Mouse (Mus musculus): ENCODE measurements at regions not wholly inside any gene's neighbourhood (a gene's known extent, or its start where the extent isn't known, plus 50 kb on each side); places are given as distances from the start of the nearest gene placed in this dataset.

GRCm38 (mm10) chr14:23114910-23115309 lies 899.4 kb downstream of the Kcnma1 start:
- no peak for DNase-seq (ENCODE audit: low read depth, low spot score)
- H3K4me3 ChIP-seq (ENCODE audit: insufficient read depth in 1 of 2, low read depth in 1 of 2, low read length in 2 of 2, poor library complexity in 1 of 2, severe bottlenecking in 1 of 2) = no peak overlapping the region
- in situ Hi-C loops (cut with MboI; ENCODE audit: low sequenced_read_pairs in 2 of 2, unreplicated experiment in 2 of 2) = no loop called here

GRCm38 (mm10) chr14:23114456-23114855 lies 899.8 kb downstream of the Kcnma1 start:
- in situ Hi-C loops (cut with MboI; ENCODE audit: low sequenced_read_pairs in 2 of 2, unreplicated experiment in 2 of 2) = no loop called here
- Histone ChIP-seq H3K4me1 (ENCODE audit: control insufficient read depth in 2 of 2, insufficient read depth in 2 of 2, low read length in 2 of 2, poor library complexity in 1 of 2) (no peaks in the 10 kb centered on the region), H3K27ac (ENCODE audit: insufficient read depth, low read depth, low read length, poor library complexity, severe bottlenecking) (no peak overlapping the region), H3K9ac (ENCODE audit: insufficient read depth, low read depth, low read length, poor library complexity, severe bottlenecking) (no peak overlapping the region), H3K36me3 (ENCODE audit: control insufficient read depth, insufficient read depth, low read length, poor library complexity, severe bottlenecking) (no peaks in the 10 kb centered on the region), H3K4me3 (ENCODE audit: insufficient read depth in 1 of 2, low read depth in 1 of 2, low read length in 2 of 2, poor library complexity in 1 of 2, severe bottlenecking in 1 of 2) (no peak overlapping the region), H3K9me3 (ENCODE audit: control insufficient read depth, insufficient read depth, low read depth, low read length) (no peaks in the 10 kb centered on the region)
- no peak for TF ChIP-seq MAFK (IDR thresholded peaks at IDR 0.05; ENCODE audit: insufficient read depth, low read depth, low read length)
- no peak for TF ChIP-seq CHD2 (IDR thresholded peaks at IDR 0.05; ENCODE audit: low read depth, low read length)
- TF ChIP-seq ZC3H11A (IDR thresholded peaks at IDR 0.05; ENCODE audit: borderline replicate concordance, low read depth, low read length) = no peak
- TF ChIP-seq HCFC1 (IDR thresholded peaks at IDR 0.05; ENCODE audit: borderline replicate concordance, insufficient read depth, low read length) = no peak
- no peak for DNase-seq (ENCODE audit: low read depth, low spot score)

More at GRCm38 (mm10) chr14:23114910-23115309, 899.4 kb downstream of the Kcnma1 start:
- no peaks in the 10 kb centered on the region for H3K4me1 ChIP-seq (ENCODE audit: control insufficient read depth in 2 of 2, insufficient read depth in 2 of 2, low read length in 2 of 2, poor library complexity in 1 of 2)
- no peak overlapping the region for H3K27ac ChIP-seq (ENCODE audit: insufficient read depth, low read depth, low read length, poor library complexity, severe bottlenecking)
- TF ChIP-seq ZC3H11A (IDR thresholded peaks at IDR 0.05; ENCODE audit: borderline replicate concordance, low read depth, low read length) = no peak
- no peak for TF ChIP-seq HCFC1 (IDR thresholded peaks at IDR 0.05; ENCODE audit: borderline replicate concordance, insufficient read depth, low read length)
- no peak for TF ChIP-seq ZNF384 (IDR thresholded peaks at IDR 0.05; ENCODE audit: low read depth, low read length)
- no peak for TF ChIP-seq CHD2 (IDR thresholded peaks at IDR 0.05; ENCODE audit: low read depth, low read length)
- TF ChIP-seq MAFK (IDR thresholded peaks at IDR 0.05; ENCODE audit: insufficient read depth, low read depth, low read length) = no peak
- no peak overlapping the region for H3K9ac ChIP-seq (ENCODE audit: insufficient read depth, low read depth, low read length, poor library complexity, severe bottlenecking)
- no peaks in the 10 kb centered on the region for H3K36me3 ChIP-seq (ENCODE audit: control insufficient read depth, insufficient read depth, low read length, poor library complexity, severe bottlenecking)
- H3K9me3 ChIP-seq (ENCODE audit: control insufficient read depth, insufficient read depth, low read depth, low read length) = no peaks in the 10 kb centered on the region

- TF ChIP-seq CHD2 (IDR thresholded peaks at IDR 0.05; ENCODE audit: low read depth, low read length) (no peak), HCFC1 (IDR thresholded peaks at IDR 0.05; ENCODE audit: borderline replicate concordance, insufficient read depth, low read length) (no peak), ZC3H11A (IDR thresholded peaks at IDR 0.05; ENCODE audit: borderline replicate concordance, low read depth, low read length) (no peak), ZNF384 (IDR thresholded peaks at IDR 0.05; ENCODE audit: low read depth, low read length) (no peak), MAFK (IDR thresholded peaks at IDR 0.05; ENCODE audit: insufficient read depth, low read depth, low read length) (no peak)
- H3K36me3 ChIP-seq (ENCODE audit: control insufficient read depth, insufficient read depth, low read length, poor library complexity, severe bottlenecking) = no peaks in the 10 kb centered on the region
- H3K4me1 ChIP-seq (ENCODE audit: control insufficient read depth in 2 of 2, insufficient read depth in 2 of 2, low read length in 2 of 2, poor library complexity in 1 of 2) = no peaks in the 10 kb centered on the region
- no peak overlapping the region for H3K4me3 ChIP-seq (ENCODE audit: insufficient read depth in 1 of 2, low read depth in 1 of 2, low read length in 2 of 2, poor library complexity in 1 of 2, severe bottlenecking in 1 of 2)
- no peak overlapping the region for H3K27ac ChIP-seq (ENCODE audit: insufficient read depth, low read depth, low read length, poor library complexity, severe bottlenecking)
- in situ Hi-C loops (cut with MboI; ENCODE audit: low sequenced_read_pairs in 2 of 2, unreplicated experiment in 2 of 2) = no loop called here
- no peak for DNase-seq (ENCODE audit: low read depth, low spot score)
- H3K9ac ChIP-seq (ENCODE audit: insufficient read depth, low read depth, low read length, poor library complexity, severe bottlenecking) = no peak overlapping the region
- H3K9me3 ChIP-seq (ENCODE audit: control insufficient read depth, insufficient read depth, low read depth, low read length) = no peaks in the 10 kb centered on the region
Measured at GRCm38 (mm10) chr14:23112369-23112768, 901.9 kb downstream of the Kcnma1 start.

- DNase-seq (ENCODE audit: low read depth, low spot score) = no peak
- H3K4me1 ChIP-seq (ENCODE audit: control insufficient read depth in 2 of 2, insufficient read depth in 2 of 2, low read length in 2 of 2, poor library complexity in 1 of 2) = no peaks in the 10 kb centered on the region
- TF ChIP-seq ZNF384 (IDR thresholded peaks at IDR 0.05; ENCODE audit: low read depth, low read length) (no peak), HCFC1 (IDR thresholded peaks at IDR 0.05; ENCODE audit: borderline replicate concordance, insufficient read depth, low read length) (no peak), MAFK (IDR thresholded peaks at IDR 0.05; ENCODE audit: insufficient read depth, low read depth, low read length) (no peak), CHD2 (IDR thresholded peaks at IDR 0.05; ENCODE audit: low read depth, low read length) (no peak), ZC3H11A (IDR thresholded peaks at IDR 0.05; ENCODE audit: borderline replicate concordance, low read depth, low read length) (no peak)
- H3K9me3 ChIP-seq (ENCODE audit: control insufficient read depth, insufficient read depth, low read depth, low read length) = no peaks in the 10 kb centered on the region
- no peaks in the 10 kb centered on the region for H3K36me3 ChIP-seq (ENCODE audit: control insufficient read depth, insufficient read depth, low read length, poor library complexity, severe bottlenecking)
- no peak overlapping the region for H3K4me3 ChIP-seq (ENCODE audit: insufficient read depth in 1 of 2, low read depth in 1 of 2, low read length in 2 of 2, poor library complexity in 1 of 2, severe bottlenecking in 1 of 2)
- H3K9ac ChIP-seq (ENCODE audit: insufficient read depth, low read depth, low read length, poor library complexity, severe bottlenecking) = no peak overlapping the region
- in situ Hi-C loops (cut with MboI; ENCODE audit: low sequenced_read_pairs in 2 of 2, unreplicated experiment in 2 of 2) = no loop called here
- H3K27ac ChIP-seq (ENCODE audit: insufficient read depth, low read depth, low read length, poor library complexity, severe bottlenecking) = no peak overlapping the region
Measured at GRCm38 (mm10) chr14:23108590-23108989, 905.7 kb downstream of the Kcnma1 start.

GRCm38 (mm10) chr14:23107466-23107865 lies 906.8 kb downstream of the Kcnma1 start:
- no peak for DNase-seq (ENCODE audit: low read depth, low spot score)
- H3K4me3 ChIP-seq (ENCODE audit: insufficient read depth in 1 of 2, low read depth in 1 of 2, low read length in 2 of 2, poor library complexity in 1 of 2, severe bottlenecking in 1 of 2) = no peak overlapping the region
- H3K9me3 ChIP-seq (ENCODE audit: control insufficient read depth, insufficient read depth, low read depth, low read length) = no peaks in the 10 kb centered on the region
- H3K36me3 ChIP-seq (ENCODE audit: control insufficient read depth, insufficient read depth, low read length, poor library complexity, severe bottlenecking) = no peaks in the 10 kb centered on the region
- no peak overlapping the region for H3K9ac ChIP-seq (ENCODE audit: insufficient read depth, low read depth, low read length, poor library complexity, severe bottlenecking)
- H3K27ac ChIP-seq (ENCODE audit: insufficient read depth, low read depth, low read length, poor library complexity, severe bottlenecking) = no peak overlapping the region
- no peak for TF ChIP-seq MAFK (IDR thresholded peaks at IDR 0.05; ENCODE audit: insufficient read depth, low read depth, low read length)
- in situ Hi-C loops (cut with MboI; ENCODE audit: low sequenced_read_pairs in 2 of 2, unreplicated experiment in 2 of 2) = no loop called here
- no peaks in the 10 kb centered on the region for H3K4me1 ChIP-seq (ENCODE audit: control insufficient read depth in 2 of 2, insufficient read depth in 2 of 2, low read length in 2 of 2, poor library complexity in 1 of 2)

Data from ES-E14 (cell line).